Mouse (Mus musculus) T-helper 2 cell (primary cell): ENCODE data around the gene Gphb5.
"Not testable (repeated sequence)": the region's sequence is repeated elsewhere in the genome, so short reads cannot be mapped to it uniquely, and the experiment has no call there.

Experiments used
- in situ Hi-C: fragments of 300-600 bp; cut with MboI, MseI; formaldehyde crosslinking; loops from one replicate; pipeline ENCODE4 v1.15.1; 2025; ENCODE audit warnings: high pct_unique_total_duplicates

Gene Gphb5

DNA sequence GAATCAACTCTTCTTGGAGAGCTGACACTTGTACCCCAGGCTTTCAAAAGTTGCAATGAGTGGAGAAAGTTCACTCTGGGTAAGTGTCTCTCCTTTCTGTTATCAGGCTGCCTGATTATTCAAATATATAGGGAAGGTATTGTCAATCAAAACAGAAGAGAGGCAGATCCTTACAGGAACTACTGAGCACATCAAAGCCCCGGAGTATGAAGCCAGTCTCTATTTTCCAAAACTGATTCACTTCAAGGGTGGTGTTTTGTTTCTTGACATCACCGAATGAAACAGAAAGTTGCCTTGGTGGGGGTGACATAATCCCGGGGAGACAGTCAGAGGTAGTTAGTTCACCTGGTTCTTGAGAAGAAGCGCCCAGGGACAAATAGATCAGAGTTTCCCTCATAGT lies at the start of gene Gphb5:
Gene Gphb5 (minus strand): TSS at position 101 of the 400 bp plus-strand sequence.
- in situ Hi-C loops = no loop called here

- in situ Hi-C loops = loop anchor here (10.0 kb wide), 1 partner anchor 289 kb away; no protein-coding TSS in a partner anchor
Measured at GRCm38 (mm10) chr12:75466206-75466605, 49.6 kb upstream of the Gphb5 start.

DNA sequence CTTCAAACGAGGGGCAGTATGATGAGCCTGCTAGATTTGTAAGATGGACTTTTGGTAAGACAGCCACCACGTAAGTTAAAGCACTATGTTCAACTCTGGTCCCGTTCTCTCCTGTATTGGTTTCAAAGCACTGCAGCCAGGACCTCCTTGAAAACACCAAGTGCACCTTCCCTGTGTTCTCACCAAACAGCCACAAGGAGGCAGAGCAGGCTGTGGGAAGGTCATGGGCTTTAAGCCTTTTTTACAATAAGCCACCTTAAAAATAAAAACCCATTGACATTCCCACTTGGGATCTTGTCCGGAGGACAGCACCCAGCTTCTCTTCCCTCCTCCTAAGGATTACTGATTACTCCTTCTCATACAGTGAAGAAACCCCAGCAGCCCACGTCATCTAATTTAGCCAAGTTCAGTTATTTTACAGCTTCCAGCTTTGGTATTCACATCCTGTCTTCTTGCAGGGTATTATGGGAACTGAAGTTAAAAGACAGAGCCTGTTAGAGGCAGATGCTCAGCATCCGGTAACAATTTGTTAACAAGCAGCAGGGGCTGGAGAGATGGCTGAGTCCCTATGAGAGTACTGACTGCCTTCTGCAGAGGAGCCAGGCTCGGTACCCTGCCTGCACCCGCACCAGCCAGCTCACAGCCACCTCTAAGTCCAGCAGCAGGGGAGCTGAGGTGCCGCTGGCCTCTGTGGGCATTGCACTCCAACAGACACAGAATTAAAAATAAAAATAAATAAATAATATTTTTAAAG lies 47.6 kb upstream of the Gphb5 start:
- in situ Hi-C loops = loop anchor here (10.0 kb wide), 1 partner anchor 291 kb away; no protein-coding TSS in a partner anchor

- in situ Hi-C loops = loop anchor here (10.0 kb wide), 1 partner anchor 294 kb away; no protein-coding TSS in a partner anchor
Measured at GRCm38 (mm10) chr12:75460561-75460960, 44.0 kb upstream of the Gphb5 start.

- in situ Hi-C loops = loop anchor here (10.0 kb wide), 1 partner anchor 295 kb away; no protein-coding TSS in a partner anchor
Measured at GRCm38 (mm10) chr12:75459656-75460055, 43.1 kb upstream of the Gphb5 start.

GRCm38 (mm10) chr12:75453441-75453840 lies 36.9 kb upstream of the Gphb5 start:
- in situ Hi-C loops = no loop called here

GRCm38 (mm10) chr12:75453027-75453426 lies 36.4 kb upstream of the Gphb5 start:
- in situ Hi-C loops = no loop called here

- in situ Hi-C loops = no loop called here
Measured at GRCm38 (mm10) chr12:75450592-75450991, 34.0 kb upstream of the Gphb5 start.

- in situ Hi-C loops = no loop called here
Measured at GRCm38 (mm10) chr12:75450011-75450410, 33.4 kb upstream of the Gphb5 start.

DNA sequence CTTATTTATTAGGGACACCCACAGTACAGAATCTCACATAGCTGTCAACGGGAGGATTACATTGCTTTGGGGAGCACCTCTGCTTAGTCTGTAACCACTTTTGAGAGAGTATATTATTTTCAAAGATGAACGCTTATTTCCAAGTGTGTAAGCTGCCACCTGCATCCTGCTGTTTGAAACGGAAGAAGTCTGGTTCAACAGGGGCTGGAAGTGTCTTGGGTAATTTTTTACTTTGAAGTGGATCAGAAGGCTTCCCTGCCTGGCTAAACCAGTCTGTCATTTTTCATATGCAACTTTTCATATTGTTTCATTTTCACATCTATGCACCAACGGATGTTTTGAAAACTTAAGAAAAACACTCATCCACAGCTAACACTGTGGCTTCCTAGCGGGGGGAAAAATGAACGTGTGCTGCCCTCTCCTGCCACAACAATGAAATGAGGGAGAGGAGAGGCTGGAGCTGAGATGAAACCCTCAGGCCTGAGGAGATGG lies 32.9 kb upstream of the Gphb5 start:
- in situ Hi-C loops = loop anchor here (10.0 kb wide), 1 partner anchor 195 kb away; no protein-coding TSS in a partner anchor

DNA sequence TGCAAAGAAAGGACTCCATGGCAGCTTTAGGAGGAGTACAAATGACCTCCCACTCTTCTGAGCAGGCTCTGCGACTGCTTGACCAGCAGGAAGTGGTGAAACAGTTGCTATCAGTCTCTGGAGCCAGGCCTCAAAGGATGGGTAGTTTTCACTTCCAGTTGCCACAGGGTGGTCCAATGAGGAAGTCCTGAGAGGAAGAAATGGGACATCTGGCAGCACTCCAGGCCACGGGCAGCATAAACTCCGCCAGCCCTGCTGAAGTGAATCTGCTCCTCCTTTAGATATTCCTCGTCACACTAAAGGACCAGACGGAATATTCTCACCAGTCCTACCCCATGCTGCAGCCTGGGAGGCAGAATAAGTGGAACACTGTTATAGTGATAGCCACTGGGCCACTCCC lies 32.3 kb upstream of the Gphb5 start:
- in situ Hi-C loops = loop anchor here (10.0 kb wide), 1 partner anchor 196 kb away; no protein-coding TSS in a partner anchor

DNA sequence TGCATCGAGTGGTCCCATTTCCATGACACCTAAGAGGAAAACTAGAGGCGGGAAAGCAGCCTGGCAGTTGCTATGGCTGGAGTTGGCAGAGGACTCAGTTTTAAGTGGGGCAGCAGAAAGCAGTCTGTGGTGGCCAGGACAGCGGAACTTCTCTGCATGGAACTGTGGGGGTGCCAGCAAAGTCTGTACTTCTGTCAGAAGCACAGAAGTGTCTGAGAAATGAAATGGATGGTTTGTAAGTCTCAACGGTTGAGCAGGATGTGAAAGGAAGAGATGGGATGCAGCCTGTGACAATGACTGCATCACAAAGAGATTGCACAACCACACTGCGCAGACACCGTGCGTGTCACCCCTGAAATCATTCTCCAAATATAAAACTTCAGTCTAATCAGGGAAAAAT lies 29.7 kb upstream of the Gphb5 start:
- in situ Hi-C loops = loop anchor here (10.0 kb wide), 1 partner anchor 199 kb away; no protein-coding TSS in a partner anchor

DNA sequence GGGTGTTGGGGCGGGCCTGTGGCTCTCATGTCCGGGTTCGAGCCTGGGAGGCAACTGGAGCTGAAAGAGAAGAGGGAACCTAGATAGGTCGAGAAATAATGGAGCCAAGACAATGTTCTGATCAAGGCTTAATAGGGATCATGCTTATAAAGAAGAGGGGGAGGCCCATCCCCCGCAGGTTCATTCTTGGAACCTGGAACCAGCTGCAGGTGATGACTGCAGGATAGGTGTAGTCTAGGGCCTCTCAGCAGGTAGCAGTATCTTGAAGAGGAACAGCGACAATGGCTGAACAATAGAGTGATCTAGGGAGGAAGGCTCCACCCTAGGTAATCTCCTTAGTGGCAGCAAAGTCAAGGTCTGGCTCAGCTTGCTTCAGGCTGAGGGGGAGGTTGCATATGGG lies 15.8 kb upstream of the Gphb5 start:
- in situ Hi-C loops = not testable (repeated sequence)

GRCm38 (mm10) chr12:75429685-75430396 lies 13.3 kb upstream of the Gphb5 start:
- in situ Hi-C loops = no loop called here

- in situ Hi-C loops = no loop called here
Measured at GRCm38 (mm10) chr12:75428719-75429118, 12.1 kb upstream of the Gphb5 start.

DNA sequence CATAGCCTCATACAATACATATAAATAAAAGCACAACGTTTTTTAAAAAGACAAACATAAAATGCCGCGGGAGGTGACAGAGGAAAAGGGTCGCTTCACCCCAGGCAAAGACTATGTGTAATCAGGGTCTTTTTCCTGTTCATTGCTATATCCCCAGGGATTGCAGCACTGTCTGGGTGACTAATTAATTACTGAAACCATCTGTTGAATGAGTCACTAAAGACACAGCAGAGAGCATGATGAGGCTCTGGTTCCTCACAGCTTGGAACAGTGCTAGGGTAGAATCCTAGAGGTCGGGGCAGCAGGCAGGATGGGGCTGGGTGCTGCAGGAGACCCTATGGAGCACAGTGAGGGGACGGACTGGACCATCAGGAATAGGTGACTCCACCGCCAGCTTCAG lies 9.3 kb upstream of the Gphb5 start:
- in situ Hi-C loops = no loop called here

DNA sequence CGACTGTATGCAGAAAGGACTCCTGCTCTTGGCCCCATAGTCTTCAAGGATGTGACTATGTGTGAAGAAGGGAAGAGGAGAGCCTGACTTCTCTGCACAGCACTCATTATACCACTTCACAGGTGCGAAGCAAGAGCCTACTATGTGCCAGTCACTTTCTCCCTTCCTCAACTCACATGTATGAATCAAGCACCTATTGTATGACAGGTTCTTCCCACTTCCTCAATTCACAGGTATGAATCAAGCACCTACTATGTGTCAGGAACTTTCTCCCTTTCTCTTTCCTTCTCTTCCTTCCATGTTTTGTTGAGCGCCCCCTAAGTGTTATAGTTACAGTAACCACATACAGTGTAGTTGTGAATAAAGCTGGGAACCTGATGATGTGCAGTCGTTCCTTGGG lies 8.2 kb upstream of the Gphb5 start:
- in situ Hi-C loops = no loop called here

DNA sequence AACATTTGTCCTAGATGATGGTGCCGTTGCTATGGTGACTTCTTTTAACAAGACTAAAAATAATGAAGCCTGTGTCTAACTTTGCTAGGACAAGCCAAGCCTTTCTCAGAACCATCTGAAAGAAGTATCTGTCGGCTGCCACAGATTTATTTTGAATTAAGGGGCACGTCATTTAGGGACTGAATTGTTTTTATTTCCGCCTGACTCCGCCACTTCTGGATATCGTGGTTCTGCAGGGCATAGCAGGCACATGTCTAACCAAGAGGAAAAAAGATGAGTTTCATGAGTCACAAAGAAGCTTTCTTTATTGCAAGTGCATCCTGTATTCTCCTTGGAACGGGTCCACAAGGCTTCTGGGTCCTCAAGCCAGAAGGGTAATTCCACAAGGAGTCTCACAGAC lies 7.8 kb upstream of the Gphb5 start:
- in situ Hi-C loops = no loop called here

- in situ Hi-C loops = no loop called here
Measured at GRCm38 (mm10) chr12:75414991-75415390, 1.6 kb downstream of the Gphb5 start.

DNA sequence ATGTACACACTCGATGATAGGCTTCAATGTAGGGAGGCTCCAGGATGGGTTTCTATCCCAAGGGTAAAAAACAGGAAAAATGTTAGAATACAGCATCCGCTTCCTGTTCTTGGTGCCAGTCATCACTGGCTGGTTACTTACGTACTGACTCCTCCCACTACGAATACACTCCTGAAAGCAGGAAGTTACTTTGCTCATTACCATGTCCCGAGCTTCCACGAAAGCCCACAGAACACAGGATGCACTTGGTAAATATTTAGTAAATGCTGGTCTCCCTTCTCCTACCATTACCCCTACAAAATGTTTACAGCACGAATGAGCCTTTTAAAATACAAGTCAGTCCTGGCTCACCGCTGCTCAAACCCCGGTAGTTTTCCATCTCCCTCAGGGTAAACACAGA lies 3.6 kb downstream of the Gphb5 start:
- in situ Hi-C loops = no loop called here

- in situ Hi-C loops = loop anchor here (10.0 to 25.0 kb wide), 2 partner anchors 112 to 235 kb away; no protein-coding TSS in a partner anchor
Measured at GRCm38 (mm10) chr12:75397077-75397476, 19.5 kb downstream of the Gphb5 start.

DNA sequence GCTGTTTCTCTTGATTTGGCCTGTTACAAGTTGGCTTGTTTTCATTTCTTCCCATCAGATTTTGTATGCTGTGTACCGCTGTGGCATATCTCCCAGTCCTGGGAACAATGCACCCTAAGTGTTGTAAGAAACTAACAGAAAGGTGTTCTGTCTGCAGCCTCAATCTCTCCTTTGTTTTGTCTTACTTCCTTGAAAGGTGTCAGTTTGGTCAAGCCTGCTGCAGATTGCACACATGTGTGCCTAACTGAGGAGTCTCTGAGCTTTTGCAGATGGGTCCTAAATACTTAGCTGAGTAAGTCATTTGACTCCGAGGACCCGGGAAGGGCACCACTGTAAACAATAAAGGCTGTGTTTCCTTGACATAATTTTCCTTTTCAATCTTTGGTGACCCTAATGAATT lies 20.0 kb downstream of the Gphb5 start:
- in situ Hi-C loops = loop anchor here (10.0 to 25.0 kb wide), 2 partner anchors 112 to 234 kb away; no protein-coding TSS in a partner anchor
